Mouse (Mus musculus) c-Kit-positive CD71-positive TER-119-negative erythroid progenitor cells, embryonic 14.5 days (primary cell): ENCODE results near the gene Rcbtb1.
"Not testable (repeated sequence)": the region's sequence is repeated elsewhere in the genome, so short reads cannot be mapped to it uniquely, and the experiment has no call there.

Experiments used
- DNase-seq: peaks from one replicate; pipeline ENCODE4 v3.0.0-alpha.2; 2013; ENCODE audit warnings: low read depth

The Rcbtb1 gene

GRCm38 (mm10) chr14:59200711-59201603 is at the start of gene Rcbtb1:
Gene Rcbtb1, plus strand, starts transcription at chr14:59201209.
- DNase-seq, result peak; percentile 80

DNA sequence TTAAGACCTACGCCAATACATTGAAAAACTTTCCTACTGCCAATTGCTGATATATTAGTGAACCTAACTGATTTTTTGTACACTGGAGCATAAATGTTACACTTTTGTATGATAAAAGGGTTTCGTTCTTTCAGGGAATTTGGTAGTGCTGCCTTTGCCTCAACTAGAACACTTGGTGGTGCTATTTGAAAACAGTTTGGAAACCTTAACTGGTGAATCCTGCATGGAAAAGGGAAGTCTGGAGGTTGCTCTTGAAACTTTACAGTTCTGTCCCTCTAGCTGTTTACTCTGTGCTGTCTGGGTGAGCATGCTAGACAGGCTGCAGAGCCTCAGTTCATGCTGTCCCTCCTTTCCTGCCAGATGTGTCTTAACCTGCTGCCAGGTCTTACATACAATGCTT is 45.4 kb upstream of the Rcbtb1 start:
- DNase-seq, result no peak

DNA sequence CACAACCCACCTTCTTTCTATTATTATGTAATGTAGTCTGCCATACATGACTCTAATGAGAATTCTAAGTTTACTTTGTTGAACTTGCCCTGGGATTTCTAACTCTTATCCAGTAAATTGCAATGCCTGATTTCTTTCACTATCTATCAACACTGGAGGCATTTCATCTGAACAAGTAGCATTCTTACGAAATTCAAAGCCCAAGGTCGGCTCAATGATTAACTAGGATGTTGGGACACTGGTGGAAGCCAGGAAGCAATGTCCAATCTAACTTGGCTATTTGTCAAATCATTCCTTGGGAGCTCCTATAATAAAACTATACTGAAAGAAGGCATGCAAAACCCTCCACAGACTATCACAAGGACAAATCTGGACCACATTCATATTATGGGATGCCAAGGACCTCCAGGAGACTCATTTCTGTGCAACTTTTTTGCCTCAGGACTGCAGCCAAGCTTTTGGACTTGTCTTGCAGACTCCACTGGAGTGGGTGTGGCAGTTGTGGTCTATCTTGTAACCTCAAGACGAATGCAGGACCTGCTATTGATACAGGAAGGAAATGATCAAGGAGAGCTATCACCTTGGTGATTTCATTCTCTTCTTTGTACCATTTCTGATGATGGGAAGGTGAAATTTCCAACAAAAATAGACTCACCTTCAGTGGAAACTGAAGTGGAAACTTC is 43.9 kb upstream of the Rcbtb1 start:
- no peak for DNase-seq

DNA sequence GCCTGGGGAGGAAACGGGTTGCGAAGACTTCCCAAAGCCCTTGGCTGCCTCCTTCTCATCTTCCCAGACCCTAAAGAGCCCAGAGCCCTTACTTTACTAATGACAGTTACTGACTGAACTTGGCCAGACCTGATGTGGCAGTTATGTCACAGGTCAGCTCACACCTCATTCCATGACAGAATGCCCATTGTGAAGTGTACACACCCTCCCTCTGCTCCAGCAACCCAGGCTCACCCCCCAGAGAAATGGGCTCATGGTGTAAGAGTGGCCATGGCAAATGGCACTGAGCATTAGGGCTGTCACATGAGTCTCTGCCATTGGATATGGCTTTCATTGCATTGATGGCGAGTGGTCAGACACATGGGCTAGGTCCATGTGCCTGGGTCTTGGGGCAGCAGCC is 22.4 kb upstream of the Rcbtb1 start, which contains the start of gene Gm5142:
TSS of gene Gm5142 (minus strand) at position 101 of the 400 bp plus-strand sequence.
- no peak for DNase-seq

- DNase-seq, result no peak
These were observed 18.3 kb upstream of the Rcbtb1 start for GRCm38 (mm10) chr14:59182732-59183131.

DNA sequence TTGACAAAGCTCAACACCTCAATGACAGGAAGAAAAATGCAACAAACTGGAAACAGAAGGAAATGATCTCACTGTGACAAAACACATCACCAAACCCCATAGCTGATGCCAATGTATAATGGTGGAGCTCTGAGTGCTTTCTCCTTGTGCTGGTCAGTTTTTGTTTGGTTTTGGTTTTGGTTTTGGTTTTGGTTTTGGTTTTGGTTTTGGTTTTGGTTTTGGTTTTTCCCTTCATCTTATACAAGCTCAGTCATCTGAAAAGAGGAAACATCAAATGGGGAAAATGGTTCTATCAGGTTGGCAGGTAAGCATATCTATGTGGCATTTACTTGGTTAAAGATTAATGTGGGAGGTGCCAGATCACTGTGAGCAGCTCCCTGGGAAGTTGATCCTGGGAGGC is 15.5 kb upstream of the Rcbtb1 start:
- no peak for DNase-seq

DNA sequence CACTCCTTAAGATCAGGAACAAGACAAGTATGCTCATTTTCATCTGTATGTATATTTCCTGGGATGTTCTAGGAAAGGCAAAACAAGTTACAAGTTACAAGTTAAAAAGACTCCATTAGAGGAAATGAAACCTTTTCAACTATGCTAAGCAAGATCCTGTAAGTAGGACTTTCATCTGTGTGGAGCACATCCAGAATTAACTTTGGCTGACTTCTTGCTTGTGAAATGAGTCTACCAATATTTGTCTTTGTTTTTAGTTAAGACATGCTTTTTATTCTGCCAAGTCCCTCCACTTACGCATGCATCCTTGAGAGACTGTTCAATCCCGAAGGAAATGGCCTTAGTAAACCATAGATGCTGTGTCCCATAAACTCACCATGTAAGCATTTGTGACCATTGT is 14.9 kb upstream of the Rcbtb1 start:
- DNase-seq, result no peak

DNA sequence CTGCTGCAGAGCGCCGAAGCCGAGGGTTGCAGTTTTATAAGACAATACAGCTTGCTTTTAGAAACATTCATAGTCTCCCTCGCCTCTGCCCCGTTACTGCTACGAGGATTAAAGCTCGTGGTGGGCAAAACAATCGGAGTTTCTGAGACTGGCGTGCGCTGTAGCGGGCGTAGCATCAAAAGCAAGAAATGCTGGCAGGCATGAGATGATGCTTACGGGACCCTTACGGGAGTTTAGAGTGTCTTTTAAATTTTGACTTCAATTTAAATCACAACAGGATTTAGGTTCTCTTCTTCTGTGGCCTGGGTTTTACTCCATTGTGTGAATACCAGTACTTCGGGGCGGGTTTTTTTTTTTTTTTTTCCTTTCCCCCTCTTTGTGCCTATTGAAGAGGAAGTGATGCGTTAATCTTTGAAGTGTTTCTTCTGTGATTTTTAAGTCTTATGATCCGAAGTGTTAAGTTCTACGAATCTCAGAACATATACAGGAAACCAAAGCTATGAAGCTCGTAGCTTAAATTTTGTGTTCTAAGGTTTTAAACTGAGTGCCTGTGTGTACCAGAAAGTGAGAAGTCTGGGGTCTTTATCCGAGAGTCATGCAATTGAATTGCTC is 701 bp downstream of the Rcbtb1 start:
- no peak for DNase-seq

DNA sequence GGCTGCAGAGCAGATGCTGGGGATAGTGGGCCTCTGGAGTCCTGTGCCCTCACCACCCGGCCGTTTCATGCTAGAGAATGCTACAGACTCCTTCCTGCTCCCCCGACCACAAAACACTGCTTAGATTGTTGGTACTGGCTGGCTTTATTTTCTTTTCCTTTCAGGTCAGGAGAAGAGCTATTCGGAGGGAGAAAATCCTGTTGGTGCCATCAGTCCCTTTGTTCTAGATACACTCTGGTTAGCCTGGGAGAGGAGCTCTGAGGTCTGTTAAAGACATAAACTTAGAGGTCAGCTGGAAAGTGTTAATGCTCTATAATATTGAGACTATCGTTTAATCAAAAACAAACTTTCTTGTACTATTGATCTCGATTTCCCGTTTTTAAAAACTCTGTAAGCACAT is 4.5 kb downstream of the Rcbtb1 start:
- DNase-seq, result no peak

DNA sequence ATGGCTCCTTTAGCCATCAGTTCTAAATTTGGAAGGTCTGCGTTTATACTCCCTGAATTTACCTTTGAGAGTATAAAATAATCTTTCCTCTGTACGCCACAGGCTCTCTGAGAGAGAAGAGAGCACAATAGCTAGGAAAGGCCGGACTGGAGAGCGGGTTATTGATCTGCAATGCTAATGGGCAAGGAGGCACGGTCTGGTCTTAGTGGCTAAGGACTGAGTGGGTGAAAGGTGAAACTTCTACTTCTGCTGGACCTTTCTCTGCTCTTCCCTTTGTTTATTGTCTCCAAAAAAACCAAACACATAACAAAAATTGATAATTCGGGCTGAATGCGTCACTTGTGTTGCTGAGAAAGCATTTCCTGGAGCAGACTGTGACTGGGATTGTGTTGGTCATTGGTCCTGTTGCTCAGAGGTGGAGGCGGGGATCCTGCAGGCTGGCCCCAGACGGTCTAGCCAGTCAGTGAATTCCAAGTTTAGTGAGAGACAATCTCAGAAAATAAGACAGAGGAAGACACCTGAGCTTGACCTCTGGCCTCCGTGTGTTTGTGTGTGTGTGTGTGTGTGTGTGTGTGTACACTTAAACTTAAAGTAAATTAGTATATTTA is 5.1 kb downstream of the Rcbtb1 start:
- DNase-seq, result no peak

DNA sequence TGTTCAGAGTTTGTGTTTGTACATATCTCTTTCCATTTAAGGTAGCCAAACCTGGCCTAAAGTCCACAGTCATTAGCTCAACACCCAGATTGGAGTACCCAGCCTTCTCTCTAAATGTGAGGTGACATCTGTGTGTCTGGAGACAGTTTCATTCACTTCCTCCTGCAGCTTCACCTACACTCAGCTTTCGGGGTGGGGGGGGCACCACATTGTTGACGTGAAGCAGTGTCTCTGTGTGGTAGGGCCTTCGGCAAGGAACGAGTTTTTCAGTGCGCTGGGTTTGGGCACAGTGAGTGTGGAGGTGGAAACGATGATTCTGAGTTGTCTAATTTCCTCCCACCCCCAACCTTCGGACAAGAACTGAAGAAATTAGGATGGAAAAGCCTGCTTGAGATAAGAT is 8.0 kb downstream of the Rcbtb1 start:
- DNase-seq, result no peak

DNA sequence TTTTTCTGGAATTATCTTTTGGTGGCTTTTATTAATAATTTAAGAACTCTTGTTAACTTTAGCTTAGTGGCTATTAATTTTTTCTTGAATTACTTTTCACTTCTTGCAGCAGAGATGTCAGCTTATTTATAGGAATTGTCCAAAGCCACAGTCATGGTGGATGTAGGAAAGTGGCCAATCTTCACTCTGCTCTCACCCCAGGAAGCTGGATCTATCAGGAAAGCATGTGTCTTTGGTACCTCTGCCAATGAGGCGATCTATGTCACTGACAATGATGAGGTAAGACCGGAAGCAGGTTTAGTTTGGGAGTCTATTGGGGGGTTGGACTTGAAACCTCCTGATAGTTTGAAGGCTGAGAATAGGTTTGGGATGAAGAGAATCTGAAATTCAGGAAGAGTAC is 8.8 kb downstream of the Rcbtb1 start:
- DNase-seq, result no peak

GRCm38 (mm10) chr14:59219241-59219640 is 18.2 kb downstream of the Rcbtb1 start:
- no peak for DNase-seq

GRCm38 (mm10) chr14:59226240-59226639 is 25.2 kb downstream of the Rcbtb1 start:
- no peak for DNase-seq

- DNase-seq, result no peak
These were observed 28.8 kb downstream of the Rcbtb1 start for GRCm38 (mm10) chr14:59229822-59230221.

DNA sequence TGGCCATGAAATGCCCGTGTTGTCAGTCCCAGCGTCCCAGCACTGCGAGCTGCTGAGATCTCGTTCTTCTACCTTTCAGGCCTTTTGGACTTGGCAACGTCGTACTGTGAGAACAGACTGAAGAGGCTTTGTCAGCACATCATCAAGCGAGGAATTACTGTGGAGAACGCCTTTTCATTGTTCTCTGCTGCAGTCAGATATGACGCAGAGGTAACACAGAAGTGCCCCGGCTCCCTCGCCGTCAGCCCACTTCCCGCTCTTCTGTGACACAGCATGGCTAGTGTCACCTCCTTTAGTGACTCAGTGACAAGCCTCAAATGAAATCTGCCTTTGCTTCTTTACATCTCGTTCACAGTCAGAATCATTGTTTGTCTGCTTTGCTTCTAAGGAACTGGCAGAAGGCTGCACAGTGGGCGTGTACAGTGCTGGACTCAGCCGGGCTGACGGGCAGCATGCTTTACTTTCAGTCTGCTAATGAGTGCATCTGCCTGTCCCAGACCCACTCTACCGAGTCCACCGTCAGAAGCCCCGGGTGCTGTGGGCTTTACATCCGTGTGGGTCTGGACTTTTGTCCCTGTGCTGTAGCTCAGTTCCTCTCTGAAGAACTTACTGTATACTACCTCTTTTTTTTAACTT is 29.4 kb downstream of the Rcbtb1 start:
- DNase-seq, result no peak

DNA sequence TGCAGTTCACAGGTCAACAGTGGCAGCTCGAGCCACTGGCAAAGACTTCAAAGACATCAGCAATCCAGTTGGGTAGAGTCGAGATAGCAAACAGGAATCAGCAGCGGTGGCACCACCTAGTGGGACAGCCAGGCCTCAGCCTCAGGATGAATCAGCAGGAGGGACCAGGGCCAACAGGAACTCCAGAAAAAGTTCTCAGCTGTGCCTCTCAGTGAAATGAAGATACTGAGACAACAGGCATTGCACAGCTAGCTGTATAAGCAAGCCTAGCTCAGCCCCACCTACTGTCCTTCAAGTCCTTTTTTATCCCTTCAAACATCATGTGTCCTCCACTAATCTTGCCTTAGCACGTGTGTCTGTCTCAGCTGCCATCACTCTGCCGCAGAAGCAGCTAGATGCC is 31.0 kb downstream of the Rcbtb1 start:
- DNase-seq, result peak; percentile 11

GRCm38 (mm10) chr14:59233635-59234034 is 32.6 kb downstream of the Rcbtb1 start:
- DNase-seq, result no peak

DNA sequence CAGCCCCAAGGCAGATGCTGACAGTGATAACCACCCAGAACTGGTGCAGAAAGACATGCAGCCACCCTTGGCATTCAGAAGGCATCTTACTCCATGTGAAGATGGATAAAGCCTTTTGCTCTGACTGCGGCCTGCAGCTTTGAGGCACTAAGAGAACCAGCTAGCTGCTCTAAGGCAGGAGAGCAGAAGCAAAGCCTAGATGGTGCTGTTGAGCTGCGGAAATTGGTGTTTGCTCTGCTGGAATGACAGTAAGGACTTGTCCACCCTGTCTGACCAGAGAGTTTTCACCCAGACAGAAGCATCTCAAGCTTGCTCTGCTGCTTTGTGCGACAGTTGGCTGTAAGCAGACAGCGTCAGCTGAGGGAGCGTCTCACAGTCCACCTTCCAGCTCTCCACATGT is 49.3 kb downstream of the Rcbtb1 start:
- DNase-seq, result not testable (repeated sequence)

DNA sequence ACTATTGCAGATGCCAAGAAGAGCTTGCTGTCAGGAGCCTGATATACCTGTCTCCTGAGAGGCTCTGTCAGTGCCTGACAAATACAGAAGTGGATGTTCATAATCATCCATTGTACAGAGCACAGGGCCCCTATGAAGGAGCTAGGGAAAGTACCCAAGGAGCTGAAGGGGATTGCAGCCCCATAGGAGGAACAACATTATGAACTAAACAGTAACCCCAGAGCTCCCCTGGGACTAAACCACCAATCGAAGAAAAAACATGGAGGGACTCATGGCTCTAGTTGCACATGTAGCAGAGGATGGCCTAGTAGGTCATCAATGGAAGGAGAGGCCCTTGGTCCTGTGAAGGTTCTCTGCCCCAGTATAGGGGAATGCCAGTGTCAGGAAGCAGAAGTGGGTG is 54.9 kb downstream of the Rcbtb1 start:
- DNase-seq, result not testable (repeated sequence)

DNA sequence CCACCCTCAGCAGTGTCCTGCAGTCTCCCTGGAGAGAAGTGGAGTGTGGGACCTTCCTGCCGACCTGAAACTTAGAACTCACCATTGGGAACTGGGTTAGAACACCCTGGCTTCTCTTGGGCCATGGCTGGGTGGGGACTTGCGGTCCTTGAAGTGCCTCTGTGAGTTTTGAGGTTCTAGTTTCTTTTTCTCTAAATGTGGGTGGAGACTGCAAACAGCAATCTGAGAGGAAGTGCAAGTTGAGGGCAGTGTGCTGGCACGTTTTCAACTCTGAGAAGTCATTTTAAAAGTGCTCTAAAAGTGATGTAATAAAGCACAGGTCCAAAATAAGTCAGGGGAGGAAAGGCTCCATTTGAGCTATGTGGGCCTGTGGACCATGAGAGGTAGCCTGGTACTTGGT is 59.0 kb downstream of the Rcbtb1 start, which contains the start of gene Gm6904:
TSS of gene Gm6904 (minus strand) at position 161 of the 400 bp plus-strand sequence.
- no peak for DNase-seq

DNA sequence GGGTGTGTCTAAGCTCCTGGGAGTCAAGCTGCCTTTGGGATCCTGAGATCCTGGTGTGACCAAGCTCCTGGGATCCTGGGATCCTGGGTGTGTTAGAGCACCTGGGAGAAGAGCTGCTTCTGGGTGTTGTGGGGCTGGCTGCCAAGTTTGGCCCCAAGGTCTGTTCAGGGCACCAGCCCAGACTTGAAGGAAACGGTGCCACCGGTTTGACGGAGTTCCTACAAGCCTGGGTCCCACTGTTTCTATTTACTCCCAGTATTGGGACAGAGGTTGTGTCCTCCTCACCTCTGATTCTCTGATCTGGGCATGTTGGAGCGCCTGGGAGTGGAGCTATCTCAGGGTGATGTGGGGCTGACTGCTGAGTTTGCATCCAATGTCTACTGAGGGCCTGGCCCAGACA is 74.0 kb downstream of the Rcbtb1 start:
- not testable (repeated sequence) for DNase-seq
